Mouse (Mus musculus): ENCODE results near the gene Olfr427. TPM values are rescaled to one million over a fixed set of nuclear protein-coding genes. Genes with fewer than 3 reads are reported as not detected.

Olfr427 gene
- polyA plus RNA-seq (2021; fragmentation: Nextera tagmentation) = not detected in 2 replicates
- long read RNA-seq, experiment 1 = 0 reads
- long read RNA-seq, experiment 2 = 0 reads

DNA sequence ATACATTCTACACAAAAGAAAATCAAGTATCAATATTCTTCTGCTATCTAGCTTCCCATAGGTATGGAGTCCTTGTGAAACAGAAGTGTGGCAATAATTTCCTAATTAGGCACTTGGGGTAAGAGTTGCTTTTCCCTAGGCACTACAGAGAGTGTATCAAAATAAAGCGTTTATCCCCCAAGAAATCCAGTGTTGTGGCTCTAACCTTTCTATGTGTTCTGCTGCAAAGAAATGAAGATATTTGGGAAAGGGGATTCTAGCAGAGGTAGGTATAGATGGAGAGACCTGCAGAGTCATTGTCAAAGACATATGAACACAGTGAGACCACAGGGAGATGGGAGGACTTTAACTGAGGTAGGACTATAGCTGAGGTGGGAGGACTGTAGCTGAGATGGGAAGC is at the start of gene Olfr427:
Gene Olfr427 (plus strand): TSS at position 301 of the 400 bp plus-strand sequence.

DNA sequence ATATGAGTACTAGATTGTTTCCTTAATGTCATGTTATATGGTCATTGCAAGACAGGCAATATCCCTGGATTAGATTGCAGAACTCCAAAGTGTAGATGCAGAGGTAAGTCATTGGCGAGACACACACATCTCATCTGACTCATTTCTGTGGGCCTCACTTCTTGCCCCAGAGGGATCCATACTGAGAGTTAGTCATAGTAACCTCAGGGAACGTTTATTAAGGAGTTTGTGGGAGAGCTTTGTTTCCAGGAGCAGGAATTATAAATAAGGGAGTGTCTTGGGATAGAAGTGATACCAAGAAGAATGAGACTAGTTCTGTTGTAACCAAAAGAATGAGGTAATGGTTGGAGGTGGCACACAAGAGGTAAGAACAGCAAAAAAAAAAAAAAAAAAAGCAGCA is 47.8 kb upstream of the Olfr427 start, which contains the start of gene Olfr432:
Gene Olfr432 (plus strand): TSS at position 313 of the 400 bp plus-strand sequence.

DNA sequence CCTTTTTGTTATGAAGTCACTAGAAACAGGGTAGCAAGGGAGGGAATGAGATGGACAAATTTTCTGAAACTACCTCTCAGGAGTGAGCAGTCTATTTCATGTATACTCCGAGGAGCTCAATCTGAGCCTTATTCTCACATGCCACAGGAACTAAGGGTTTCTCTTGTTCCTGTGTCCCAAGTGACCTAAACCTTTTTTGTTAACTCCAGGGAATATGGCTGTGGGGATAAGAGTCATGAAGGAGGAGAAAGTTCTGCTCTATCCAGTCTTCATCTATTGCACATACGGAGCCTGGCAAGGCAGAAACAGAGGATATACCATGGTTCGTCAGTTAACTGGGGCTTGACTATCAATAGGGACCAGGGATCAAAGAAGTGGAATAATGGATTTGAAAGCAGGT is 30.4 kb upstream of the Olfr427 start, which contains the start of gene Olfr430:
Gene Olfr430 (plus strand): TSS at position 301 of the 400 bp plus-strand sequence.

DNA sequence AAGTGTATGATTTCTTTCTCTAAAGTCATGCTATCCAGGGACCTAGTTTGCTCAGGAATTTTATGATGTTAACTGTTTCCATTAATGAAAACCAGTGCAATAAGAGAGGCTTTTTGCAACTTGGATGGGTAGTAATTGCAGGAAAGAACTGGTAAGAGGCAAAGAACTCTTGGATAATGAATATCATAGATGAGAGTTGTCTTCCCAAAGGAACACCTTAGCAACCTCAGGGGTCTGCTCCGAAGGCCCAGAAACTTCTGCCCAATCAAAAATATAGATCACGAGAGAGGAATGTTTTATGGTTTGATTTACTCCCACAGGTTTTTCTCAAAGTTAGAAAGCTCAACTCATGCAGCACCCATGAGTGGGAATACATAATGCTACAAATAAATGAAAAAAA is 12.7 kb upstream of the Olfr427 start, which contains the start of gene Olfr429:
Gene Olfr429 (plus strand): TSS at position 301 of the 400 bp plus-strand sequence.

GRCm38 (mm10) chr1:174121062-174121461 is 24.4 kb downstream of the Olfr427 start, which contains the start of gene Olfr231:
Olfr231 (minus strand) TSS chr1:174121162.

DNA sequence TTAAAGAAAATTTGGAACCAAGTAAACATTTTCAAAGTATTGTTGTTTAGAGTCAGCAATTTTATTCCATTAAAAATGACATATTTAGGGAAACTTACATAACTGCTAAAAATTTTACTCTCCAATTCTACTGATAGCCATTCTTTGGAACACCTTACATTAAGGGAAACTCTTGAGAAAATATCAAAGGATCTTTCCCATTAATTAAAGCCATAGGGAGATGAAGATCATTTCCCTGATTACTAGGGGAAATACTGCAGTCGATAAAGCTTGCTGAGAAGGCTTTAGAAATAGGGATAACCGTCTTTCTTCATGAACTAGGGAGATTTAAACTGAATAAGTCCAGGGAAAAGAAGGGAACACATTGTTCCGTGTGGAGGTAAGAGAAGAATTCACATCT is 34.5 kb downstream of the Olfr427 start, which contains the start of gene Olfr424:
Gene Olfr424 (plus strand): TSS at position 301 of the 400 bp plus-strand sequence.

Other genes with a start within 250 kb of the Olfr427 start
- gene Ifi211, start 183.8 kb upstream of the Olfr427 start, polyA plus RNA-seq (2021; fragmentation: Nextera tagmentation) = 0.14 TPM in 1 of 2 replicates, not detected in the other
- gene Mndal, start 154.4 kb upstream of the Olfr427 start, polyA plus RNA-seq (2021; fragmentation: Nextera tagmentation) = 1.7 and 1.8 TPM in 2 replicates
- 0.74 and 0.90 TPM in 2 replicates for gene Ifi203, start 154.2 kb upstream of the Olfr427 start, polyA plus RNA-seq (2021; fragmentation: Nextera tagmentation)
- gene Ifi202b, start 114.1 kb upstream of the Olfr427 start, polyA plus RNA-seq (2021; fragmentation: Nextera tagmentation) = 0.10 TPM in 1 of 2 replicates, not detected in the other
- not detected in 2 replicates for gene Ifi205, start 65.1 kb upstream of the Olfr427 start, polyA plus RNA-seq (2021; fragmentation: Nextera tagmentation)
- not detected in 2 replicates for gene Olfr433, start 56.2 kb upstream of the Olfr427 start, polyA plus RNA-seq (2021; fragmentation: Nextera tagmentation)
- not detected in 2 replicates for gene Olfr432, start 47.7 kb upstream of the Olfr427 start, polyA plus RNA-seq (2021; fragmentation: Nextera tagmentation)
- gene Olfr430, start 30.3 kb upstream of the Olfr427 start, polyA plus RNA-seq (2021; fragmentation: Nextera tagmentation) = not detected in 2 replicates
- gene Olfr429, start 12.6 kb upstream of the Olfr427 start, polyA plus RNA-seq (2021; fragmentation: Nextera tagmentation) = not detected in 2 replicates
- not detected in 2 replicates for gene Olfr231, start 24.3 kb downstream of the Olfr427 start, polyA plus RNA-seq (2021; fragmentation: Nextera tagmentation)
- not detected in 2 replicates for gene Olfr424, start 34.6 kb downstream of the Olfr427 start, polyA plus RNA-seq (2021; fragmentation: Nextera tagmentation)
- gene Olfr420, start 58.7 kb downstream of the Olfr427 start, polyA plus RNA-seq (2021; fragmentation: Nextera tagmentation) = not detected in 2 replicates
- not detected in 2 replicates for gene Spta1, start 75.9 kb downstream of the Olfr427 start, polyA plus RNA-seq (2021; fragmentation: Nextera tagmentation)
- gene Olfr419, start 155.2 kb downstream of the Olfr427 start, polyA plus RNA-seq (2021; fragmentation: Nextera tagmentation) = not detected in 2 replicates
- not detected in 2 replicates for gene Mptx1, start 233.6 kb downstream of the Olfr427 start, polyA plus RNA-seq (2021; fragmentation: Nextera tagmentation)

Measured in layer of hippocampus, adult 6 months (tissue).